Mouse (Mus musculus): ENCODE measurements around the gene Prickle1.

Prickle1 gene

DNA sequence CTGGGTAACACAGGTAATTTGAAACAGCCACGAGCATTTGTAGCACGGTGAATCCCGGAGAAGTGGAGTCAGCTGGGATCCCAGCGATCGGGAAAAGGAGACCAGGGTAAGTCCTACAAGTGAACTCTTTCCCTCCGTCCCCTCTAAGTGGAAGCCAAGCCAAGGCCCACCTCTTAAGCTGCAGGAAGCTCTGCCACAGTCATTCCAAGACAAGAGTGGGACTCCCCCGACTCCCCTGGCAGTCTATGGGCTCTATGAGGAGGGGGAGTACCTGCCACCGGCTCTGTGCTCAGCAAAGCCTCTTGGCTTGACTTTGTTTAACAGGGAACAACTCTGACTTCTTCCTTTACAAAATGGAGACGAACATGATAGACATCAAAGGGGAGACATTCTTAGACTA is 47.4 kb downstream of the Prickle1 start:
- no peak for DNase-seq (ENCODE audit: low read depth, low spot score)

DNA sequence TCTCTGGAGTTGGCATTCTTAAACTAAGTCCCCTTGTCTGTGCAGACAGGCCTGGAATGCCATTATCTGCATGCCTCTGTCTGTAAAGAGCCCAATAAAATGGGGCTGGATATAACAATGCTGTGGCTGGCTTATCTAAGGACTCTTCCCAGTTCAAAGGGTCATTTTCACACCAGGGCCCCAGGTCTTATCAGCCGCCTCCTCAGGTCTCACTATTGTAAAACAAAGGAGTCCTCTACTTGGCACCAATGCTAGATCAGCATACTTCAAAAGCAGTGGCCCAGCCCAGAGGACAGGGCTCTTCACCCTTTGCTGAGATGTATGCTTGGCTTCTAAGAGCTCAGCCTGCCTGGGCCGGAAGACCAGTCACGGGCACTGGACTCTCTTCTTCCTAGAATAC is 56.3 kb downstream of the Prickle1 start:
- DNase-seq (ENCODE audit: low read depth, low spot score), result no peak

GRCm38 (mm10) chr15:93538551-93539205 is 57.0 kb downstream of the Prickle1 start:
- no peak for DNase-seq (ENCODE audit: low read depth, low spot score)

GRCm38 (mm10) chr15:93537745-93538144 is 57.9 kb downstream of the Prickle1 start:
- no peak for DNase-seq (ENCODE audit: low read depth, low spot score)

DNA sequence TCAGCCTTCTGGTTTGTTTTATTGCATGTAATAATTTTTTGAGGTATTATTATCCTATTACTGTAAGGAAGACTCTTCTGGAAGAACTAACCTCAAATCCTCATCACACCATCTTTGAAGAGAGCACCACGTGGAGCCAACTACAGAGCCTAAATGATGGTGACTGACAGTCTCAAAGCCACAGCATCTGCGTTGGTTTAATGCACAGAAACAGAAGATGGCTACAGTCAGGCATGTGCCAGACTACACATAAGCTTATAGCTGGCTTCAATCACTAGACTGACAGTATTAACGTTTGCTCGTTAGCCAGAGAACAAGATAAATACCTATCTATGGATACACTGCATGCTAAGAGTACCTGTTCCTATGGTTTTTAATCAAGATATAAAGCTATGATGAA is 59.5 kb downstream of the Prickle1 start:
- DNase-seq (ENCODE audit: low read depth, low spot score), result no peak

GRCm38 (mm10) chr15:93530703-93531032 is 65.0 kb downstream of the Prickle1 start:
- no peak for DNase-seq (ENCODE audit: low read depth, low spot score)

GRCm38 (mm10) chr15:93529831-93530702 is 65.6 kb downstream of the Prickle1 start:
- peak; percentile 63 for DNase-seq (ENCODE audit: low read depth, low spot score)

DNA sequence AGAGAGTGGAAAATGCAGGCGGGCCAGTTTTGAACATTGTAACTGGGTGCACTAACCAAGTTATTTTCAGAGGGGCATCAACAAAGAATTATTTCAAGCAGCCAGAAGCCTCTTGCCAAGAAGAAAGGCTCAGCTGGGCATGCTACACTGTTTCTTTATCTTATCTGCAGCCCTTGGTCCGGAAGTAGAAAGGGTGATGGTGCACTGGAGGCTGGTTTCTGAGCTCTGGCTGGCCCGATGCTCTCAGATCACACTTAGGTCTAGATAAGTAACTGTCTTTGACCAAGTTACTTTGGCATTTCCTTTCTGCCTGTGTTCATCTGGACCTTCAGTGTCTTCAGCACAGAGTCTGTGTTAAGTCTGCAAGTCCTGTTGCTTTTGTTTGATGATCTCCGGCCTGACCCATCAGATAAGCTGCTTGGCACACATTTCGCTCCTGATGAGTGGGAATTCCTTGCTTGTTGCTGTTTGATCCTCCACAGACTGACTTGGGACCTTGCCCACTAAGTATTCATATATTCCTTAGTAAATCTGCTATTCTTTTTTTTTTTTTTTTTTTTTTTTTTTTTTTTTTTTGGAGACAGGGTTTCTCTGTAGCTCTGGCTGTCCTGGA is 70.3 kb downstream of the Prickle1 start:
- no peak for DNase-seq (ENCODE audit: low read depth, low spot score)

DNA sequence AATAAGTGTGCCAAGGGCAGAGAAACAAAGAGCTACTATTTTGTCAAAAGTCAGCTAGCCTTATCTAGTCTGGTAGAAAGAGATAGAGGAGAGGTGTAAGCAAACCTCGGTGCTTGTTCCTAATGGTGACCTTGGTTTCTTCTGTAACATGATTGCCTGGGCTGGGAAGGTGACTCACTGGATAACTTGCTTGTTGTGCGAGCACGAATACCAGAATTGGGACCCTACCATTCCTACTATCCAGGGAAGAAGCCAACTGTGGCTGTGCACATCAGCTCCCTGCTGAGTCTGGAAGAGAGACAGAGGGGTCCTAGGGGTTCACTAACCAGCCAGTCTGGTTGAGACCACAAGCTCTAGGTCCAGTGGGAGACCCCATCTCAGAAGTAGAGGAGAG is 73.9 kb downstream of the Prickle1 start:
- DNase-seq (ENCODE audit: low read depth, low spot score), result no peak

GRCm38 (mm10) chr15:93521088-93521786 is 74.5 kb downstream of the Prickle1 start:
- no peak for DNase-seq (ENCODE audit: low read depth, low spot score)

- no peak for DNase-seq (ENCODE audit: low read depth, low spot score)
Observed at GRCm38 (mm10) chr15:93519836-93520826, 75.6 kb downstream of the Prickle1 start.

- peak; percentile 78 for DNase-seq (ENCODE audit: low read depth, low spot score)
Observed at GRCm38 (mm10) chr15:93518941-93519835, 76.5 kb downstream of the Prickle1 start.

DNA sequence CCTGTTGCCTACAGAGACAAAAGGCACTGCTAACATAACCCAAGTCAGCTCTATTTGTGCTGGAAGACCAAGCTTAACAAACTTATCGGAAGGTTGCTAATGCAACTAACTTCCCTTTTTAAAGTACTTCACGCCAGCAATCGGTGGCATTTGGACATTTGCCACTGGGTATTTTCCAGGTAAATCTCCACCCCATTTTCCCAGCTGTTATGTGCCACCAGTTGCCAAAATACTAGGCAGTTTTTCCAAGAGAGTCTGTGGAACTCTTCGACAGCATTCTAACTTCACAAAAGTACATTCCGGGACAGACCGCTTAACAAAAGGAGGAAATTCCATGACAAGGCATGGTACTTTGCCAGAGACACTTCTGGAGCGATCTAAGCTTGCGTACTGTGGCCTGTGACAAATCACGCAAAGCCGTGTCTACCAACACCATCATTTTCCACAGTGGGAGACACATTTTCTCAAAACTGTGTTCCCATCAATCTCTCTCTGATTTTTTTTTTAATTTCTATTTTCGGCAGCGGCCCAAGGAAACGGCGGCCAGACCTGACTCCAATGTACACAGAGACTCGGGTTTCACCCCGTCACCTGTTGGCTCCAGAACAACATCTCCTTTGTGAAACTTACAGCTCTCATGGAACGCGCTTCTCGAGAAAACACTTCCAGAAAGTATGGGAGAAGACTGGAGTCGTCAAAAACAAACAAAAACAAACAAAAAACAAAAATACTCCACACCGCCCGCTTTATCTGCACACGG is 77.4 kb downstream of the Prickle1 start:
- DNase-seq (ENCODE audit: low read depth, low spot score), result peak; percentile 45

- DNase-seq (ENCODE audit: low read depth, low spot score), result no peak
Observed at GRCm38 (mm10) chr15:93517022-93517565, 78.6 kb downstream of the Prickle1 start.

GRCm38 (mm10) chr15:93515316-93515715 is 80.4 kb downstream of the Prickle1 start:
- no peak for DNase-seq (ENCODE audit: low read depth, low spot score)

DNA sequence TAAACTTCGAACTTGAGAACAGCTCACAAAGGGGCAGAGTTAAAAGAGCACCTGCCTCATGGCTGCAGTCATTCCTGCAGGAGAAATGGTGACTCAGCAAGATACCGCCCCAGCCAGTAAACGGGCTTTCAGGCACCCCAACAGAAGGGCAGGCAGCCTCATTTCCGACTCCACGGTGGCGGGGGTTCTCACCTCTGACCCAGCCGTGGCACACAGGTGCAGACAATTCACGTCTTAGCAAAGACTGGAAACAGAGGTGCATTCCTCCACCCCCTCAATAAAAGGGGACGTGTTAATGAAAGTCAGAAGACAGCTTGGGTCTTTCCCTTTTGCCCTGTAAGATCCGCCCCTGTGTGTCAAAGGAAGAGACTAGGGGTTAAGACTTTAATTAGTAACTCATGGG is 81.8 kb downstream of the Prickle1 start:
- DNase-seq (ENCODE audit: low read depth, low spot score), result peak; percentile 55

DNA sequence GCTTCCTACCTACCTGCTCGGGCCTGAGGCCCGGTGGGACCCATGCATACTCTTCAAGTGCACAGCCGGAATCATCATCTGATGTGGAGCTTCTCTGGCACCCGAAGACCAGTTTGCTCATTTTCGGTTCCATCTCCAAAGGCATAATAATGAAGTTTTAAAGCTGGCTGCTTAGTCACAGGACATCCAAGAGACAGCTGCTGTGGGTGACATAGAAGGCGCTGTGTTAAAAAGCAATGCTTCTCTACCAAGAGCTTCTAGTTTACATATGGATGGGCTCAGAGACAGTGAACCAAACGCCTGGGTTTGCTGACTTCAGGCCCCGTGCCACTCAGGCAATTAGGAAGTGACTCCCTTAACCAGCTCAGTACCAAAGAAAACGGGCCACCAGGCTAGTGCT is 83.3 kb downstream of the Prickle1 start:
- DNase-seq (ENCODE audit: low read depth, low spot score), result no peak

DNA sequence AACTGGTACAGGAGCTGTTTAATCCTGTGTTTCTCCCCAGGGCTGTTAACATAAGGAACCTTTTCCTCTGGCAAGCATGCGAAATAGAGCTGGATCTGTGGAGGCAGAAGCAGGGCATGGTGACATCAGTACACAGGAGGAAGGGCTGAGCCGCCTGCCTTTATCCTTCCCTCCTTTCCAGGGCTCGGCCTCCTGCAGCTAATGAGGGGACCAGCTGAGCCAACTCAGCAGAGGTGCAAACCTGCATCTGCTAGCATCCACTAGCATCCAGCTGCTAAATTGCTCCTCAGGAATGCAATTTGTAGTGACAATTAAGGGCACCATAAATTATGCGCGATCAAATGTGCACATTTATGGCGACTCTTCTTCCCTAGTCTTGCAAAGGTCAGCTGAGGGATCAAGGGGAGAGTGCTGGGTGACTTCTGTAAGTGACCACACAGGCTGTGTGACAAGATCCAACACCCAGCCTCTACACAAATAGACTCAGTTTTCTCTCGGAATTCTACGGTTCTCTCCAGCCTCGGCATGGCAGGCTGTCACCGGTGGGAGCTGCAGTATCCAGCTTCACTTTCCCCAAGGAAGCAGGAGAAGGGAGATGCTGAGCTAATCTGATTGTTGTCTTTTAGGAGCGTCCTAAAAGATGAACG is 84.9 kb downstream of the Prickle1 start:
- DNase-seq (ENCODE audit: low read depth, low spot score), result peak; percentile 71

All from mesoderm, embryonic 11.5 days (tissue).